Mouse (Mus musculus) megakaryocyte-erythroid progenitor cell, adult 5-6 weeks (primary cell): ENCODE measurements around the gene Gm17720. TPM values are rescaled to one million over a fixed set of nuclear protein-coding genes. Genes with fewer than 3 reads are reported as not detected.
"Not testable (repeated sequence)": the region's sequence is repeated elsewhere in the genome, so short reads cannot be mapped to it uniquely, and the experiment has no call there.

Experiments used
- ATAC-seq: replicated peaks from 2 replicates; pipeline ENCODE4 v1.8.0; 2016; ENCODE audit warnings: mild to moderate bottlenecking, inconsistent platforms; ENCODE audit not compliant: severe bottlenecking, poor library complexity, low FRiP score, low TSS enrichment
- total RNA-seq, 2 experiments: library from RNA; stranded (forward) in 1 of 2; stranded (reverse) in 1 of 2; fragments of 200-1000, 215-1000 nt in 1 of 2; fragments of >200 nt in 1 of 2; fragmentation: Nextera tagmentation in 1 of 2; gene quantifications; 2 replicates each; pipeline ENCODE4 v1.2.3; 2014 to 2017

Gene Gm17720
- total RNA-seq, 2 experiments from 2014 or later, result not detected

DNA sequence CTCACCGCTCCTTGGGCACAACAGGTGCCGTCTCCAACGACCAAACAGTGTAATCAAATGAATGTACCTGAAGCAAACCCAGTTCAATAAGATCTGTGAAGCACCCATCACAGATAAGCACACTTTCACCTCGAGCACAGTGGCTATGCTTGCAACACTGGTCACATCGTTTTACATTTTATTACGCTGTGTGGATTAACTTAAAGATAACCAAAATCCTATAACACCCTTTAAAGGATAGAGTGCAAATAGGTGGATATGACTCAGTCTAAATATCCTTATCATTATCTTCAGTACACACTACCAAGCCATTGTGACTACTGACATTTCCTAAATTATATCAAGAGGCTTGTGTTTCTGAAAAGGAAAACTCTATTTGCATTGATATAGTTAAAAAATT lies 51.3 kb downstream of the Gm17720 start:
- no peak for ATAC-seq

DNA sequence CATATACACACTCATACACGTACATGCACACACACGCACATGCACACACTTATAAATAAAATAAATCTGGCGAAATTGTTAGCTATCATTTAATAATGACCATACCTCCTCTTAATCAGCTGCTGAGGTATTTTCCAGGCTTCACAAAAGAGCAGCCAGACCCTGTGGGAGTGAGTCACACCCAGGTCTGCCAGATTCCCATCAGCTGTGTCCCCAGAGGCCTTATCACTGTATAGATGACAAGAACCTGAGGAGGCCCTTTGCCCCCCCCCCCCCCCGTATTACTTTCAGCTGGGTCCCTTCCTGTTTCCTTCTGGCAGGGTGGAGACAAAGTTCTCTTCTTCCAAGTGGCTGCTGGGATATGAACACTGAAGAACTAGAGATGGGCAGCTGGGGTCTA lies 62.0 kb downstream of the Gm17720 start:
- ATAC-seq, result no peak

DNA sequence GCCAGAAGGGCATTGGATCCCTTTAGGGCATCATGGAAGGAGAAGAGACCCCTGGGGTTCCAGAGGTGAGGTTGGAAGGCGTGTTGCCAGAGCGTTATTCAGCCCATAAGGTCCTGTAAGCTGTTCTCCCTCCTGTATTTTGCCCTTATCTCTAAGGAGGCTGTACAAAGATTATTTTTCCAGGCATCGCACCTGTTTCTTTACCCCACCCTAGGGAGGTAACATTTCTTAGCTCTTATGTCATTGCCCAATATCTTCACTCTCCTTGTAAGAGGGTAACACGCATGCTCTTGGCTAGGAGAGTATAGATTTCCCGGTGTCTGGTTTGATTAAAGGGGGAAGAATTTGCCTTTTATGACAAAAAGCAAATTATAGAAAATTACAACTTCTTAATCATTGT lies 62.9 kb downstream of the Gm17720 start, which contains the start of gene Chst4:
Chst4 (minus strand) TSS at position 82 of the 400 bp plus-strand sequence.
- ATAC-seq, result no peak

DNA sequence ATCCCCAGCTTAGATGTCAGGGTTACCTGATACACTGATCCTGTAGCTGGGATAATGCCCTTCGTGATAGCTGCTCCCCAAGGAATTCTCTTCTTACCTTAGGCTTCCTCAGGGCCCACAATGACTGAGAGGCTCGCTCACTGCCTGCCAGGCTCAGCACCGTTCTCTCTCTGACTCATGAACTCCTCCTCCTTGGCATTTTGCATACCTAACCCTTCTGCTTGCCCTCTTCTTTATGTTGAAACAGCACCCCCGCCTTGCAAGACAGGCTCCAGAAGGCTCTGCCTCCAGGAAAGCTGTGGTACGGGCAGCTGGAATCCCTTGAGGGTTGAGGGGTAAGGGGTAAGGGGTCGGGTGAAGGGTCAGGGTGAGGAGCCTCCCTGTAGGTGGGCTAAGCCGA lies 63.3 kb downstream of the Gm17720 start:
- ATAC-seq, result no peak

DNA sequence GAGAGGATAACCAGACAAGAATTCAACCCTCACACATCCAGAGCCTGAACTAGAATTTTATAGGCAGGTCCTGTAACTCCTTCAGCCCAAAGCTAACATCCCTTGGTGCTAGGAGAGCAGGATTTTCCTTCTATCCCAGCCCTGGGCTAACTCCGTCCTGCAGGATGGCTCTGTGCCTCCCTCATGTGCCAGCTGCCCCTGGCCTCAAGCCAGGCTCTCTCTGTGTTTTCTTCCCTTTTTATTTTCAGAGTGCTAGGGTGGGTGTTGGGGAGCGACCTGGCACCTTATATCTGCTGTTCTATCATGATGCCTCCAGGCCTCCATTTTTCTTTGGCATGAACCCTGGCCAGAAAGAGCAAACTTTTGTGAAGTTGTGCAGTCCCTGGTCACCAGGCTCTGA lies 66.4 kb downstream of the Gm17720 start:
- ATAC-seq, result no peak

DNA sequence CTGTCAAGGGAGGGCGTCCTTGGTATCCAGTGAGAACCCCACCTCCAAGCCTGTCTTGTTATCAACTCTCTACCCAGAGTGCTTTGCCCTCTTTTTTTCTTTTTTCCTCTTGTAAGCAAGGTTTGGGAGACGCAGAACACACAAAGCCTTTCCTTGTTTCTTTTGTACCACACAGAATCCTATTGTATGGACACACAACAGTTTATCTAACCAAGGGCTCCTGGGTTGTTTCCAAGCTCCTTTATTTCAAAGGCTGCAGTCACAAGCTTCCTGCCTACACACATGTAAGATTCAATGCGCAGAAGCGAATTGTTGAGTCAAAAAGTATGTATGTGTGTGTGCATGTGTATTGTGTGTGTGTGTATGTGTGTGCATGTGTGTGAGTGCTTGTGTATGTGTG lies 68.2 kb downstream of the Gm17720 start:
- ATAC-seq, result no peak

DNA sequence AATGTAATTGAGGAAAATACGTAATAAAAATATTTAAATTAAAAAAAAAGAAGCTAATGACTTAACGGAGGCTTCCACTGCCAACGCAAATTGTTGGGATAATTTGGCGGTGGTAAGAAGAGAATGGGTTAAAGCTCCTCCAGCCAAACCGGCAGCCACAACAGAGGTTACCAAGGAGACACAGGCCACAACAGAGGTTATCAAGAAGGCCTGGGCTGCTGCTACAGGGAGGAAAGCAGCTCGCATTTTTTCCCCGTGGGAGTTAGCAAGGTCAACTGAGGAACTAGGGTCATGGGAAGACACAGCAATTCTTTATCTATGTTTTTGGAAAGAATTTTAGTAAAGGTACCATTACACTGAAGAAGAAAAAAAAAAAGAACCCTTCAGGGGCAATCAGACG lies 68.8 kb downstream of the Gm17720 start:
- ATAC-seq, result not testable (repeated sequence)

Other genes with a start within 250 kb of the Gm17720 start
- gene Phlpp2, start 234.2 kb downstream of the Gm17720 start, total RNA-seq (2014; fragmentation: Nextera tagmentation), result 7.0 and 12.7 TPM in 2 replicates
- gene Phlpp2, start 234.2 kb downstream of the Gm17720 start, total RNA-seq (2017), result 5.4 and 8.8 TPM in 2 replicates
- gene Marveld3, start 140.6 kb downstream of the Gm17720 start, total RNA-seq (2014; fragmentation: Nextera tagmentation), result not detected in 2 replicates
- gene Marveld3, start 140.6 kb downstream of the Gm17720 start, total RNA-seq (2017), result not detected in 2 replicates
- gene Tat, start 112.3 kb downstream of the Gm17720 start, total RNA-seq (2014; fragmentation: Nextera tagmentation), result not detected in 2 replicates
- gene Tat, start 112.3 kb downstream of the Gm17720 start, total RNA-seq (2017), result not detected in 2 replicates
- not detected in 2 replicates for gene Chst4, start 63.0 kb downstream of the Gm17720 start, total RNA-seq (2014; fragmentation: Nextera tagmentation)
- not detected in 2 replicates for gene Chst4, start 63.0 kb downstream of the Gm17720 start, total RNA-seq (2017)
- gene Zfp612, start 23.0 kb downstream of the Gm17720 start, total RNA-seq (2014; fragmentation: Nextera tagmentation), result 0.27 TPM in 1 of 2 replicates, not detected in the other
- not detected in 2 replicates for gene Zfp612, start 23.0 kb downstream of the Gm17720 start, total RNA-seq (2017)
- gene Gm21964, start 1.5 kb downstream of the Gm17720 start, total RNA-seq (2014; fragmentation: Nextera tagmentation), result not detected in 2 replicates
- not detected in 2 replicates for gene Gm21964, start 1.5 kb downstream of the Gm17720 start, total RNA-seq (2017)
- not detected in 2 replicates for gene Calb2, start 65.5 kb upstream of the Gm17720 start, total RNA-seq (2014; fragmentation: Nextera tagmentation)
- not detected in 2 replicates for gene Calb2, start 65.5 kb upstream of the Gm17720 start, total RNA-seq (2017)
- gene Cmtr2, start 112.9 kb upstream of the Gm17720 start, total RNA-seq (2014; fragmentation: Nextera tagmentation), result 8.9 and 11.4 TPM in 2 replicates
- gene Cmtr2, start 112.9 kb upstream of the Gm17720 start, total RNA-seq (2017), result 11.7 and 16.5 TPM in 2 replicates
- not detected in 2 replicates for gene Hydin, start 164.2 kb upstream of the Gm17720 start, total RNA-seq (2014; fragmentation: Nextera tagmentation)
- gene Hydin, start 164.2 kb upstream of the Gm17720 start, total RNA-seq (2017), result not detected in 2 replicates